Mouse (Mus musculus) right cerebral cortex, adult 2 months (tissue): ENCODE measurements at regions not wholly inside any gene's neighbourhood (a gene's known extent, or its start where the extent isn't known, plus 50 kb on each side); places are given as distances from the start of the nearest gene placed in this dataset.

ENCODE experiments used
- DNase-seq, 2 experiments: peaks; one replicate each; pipeline ENCODE4 v3.0.0; 2021 to 2022; ENCODE audit warnings: low spot score in 2 of 2

GRCm38 (mm10) chr10:12207301-12207700, 661.9 kb downstream of the Utrn start:
- DNase-seq = no peak

- no peak for DNase-seq
Measured at GRCm38 (mm10) chr10:12210181-12210580, 659.0 kb downstream of the Utrn start.

GRCm38 (mm10) chr10:12218879-12219278, 650.3 kb downstream of the Utrn start:
- DNase-seq = no peak

DNA sequence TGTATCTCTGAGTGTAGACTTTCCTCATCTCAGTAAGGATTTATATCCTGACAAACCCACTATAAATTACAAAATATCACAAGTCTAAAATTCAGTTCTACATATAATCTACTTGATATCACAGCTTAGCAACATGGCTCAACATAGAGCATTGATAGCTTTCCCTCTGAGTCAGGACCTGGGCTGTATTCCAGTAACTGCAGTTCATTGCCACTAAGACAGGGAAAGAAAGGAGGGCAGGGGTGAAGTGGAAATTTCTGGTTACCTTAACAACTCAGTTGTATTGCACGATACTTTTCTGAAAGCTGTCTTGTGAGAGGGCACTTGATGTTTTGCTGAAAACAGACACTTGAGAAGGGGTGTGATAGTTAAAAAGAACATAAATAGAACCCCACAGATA, 635.0 kb downstream of the Utrn start:
- DNase-seq = no peak

DNA sequence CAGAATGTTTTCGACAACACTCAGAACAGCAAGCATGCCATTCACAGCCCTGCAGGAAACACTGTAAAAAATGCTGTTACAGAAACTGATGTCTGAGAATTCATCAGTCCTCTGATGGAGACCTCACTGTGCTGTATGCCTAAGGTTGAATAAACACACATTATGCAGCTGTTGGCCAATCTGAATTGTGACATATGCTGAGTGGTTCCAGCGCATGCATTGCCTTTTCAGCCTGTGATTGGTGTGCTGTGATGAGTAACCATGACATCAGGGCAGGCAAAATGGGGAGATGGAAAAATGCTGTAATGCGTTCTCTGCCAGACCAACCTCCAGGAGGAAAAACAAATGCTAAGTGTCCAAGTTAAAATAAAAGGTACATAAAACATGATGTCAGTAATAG, 620.3 kb downstream of the Utrn start:
- peak; percentile 29 to 36 for DNase-seq

GRCm38 (mm10) chr10:12253274-12253673, 615.9 kb downstream of the Utrn start:
- DNase-seq = no peak

DNA sequence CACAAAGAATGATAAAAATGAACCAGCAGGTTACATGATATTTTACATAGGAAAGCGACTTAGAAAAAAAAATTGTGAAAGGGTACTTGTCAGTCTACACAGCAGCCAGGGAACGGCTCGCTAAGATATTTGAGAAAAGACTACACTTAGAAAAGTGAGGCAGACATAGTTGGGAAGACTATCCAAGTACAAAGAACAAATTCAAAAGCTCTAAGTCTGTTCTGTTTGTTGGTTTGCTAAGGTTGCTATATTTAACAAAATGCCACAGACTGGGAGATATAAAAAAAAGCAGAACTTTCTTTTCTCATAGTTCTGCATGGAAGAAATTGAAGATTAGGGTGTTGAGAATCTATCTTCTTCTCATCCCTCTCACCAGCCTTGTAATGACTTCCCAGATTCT, 583.5 kb downstream of the Utrn start:
- DNase-seq = no peak

GRCm38 (mm10) chr10:12298887-12299286, 570.3 kb downstream of the Utrn start:
- no peak for DNase-seq

- peak; percentile 12 to 16 for DNase-seq
Measured at GRCm38 (mm10) chr10:12302396-12302795, 566.8 kb downstream of the Utrn start.

- DNase-seq = no peak
Measured at GRCm38 (mm10) chr10:12320311-12320710, 548.9 kb downstream of the Utrn start.
